Mouse (Mus musculus): ENCODE data around the gene Fam184b.

Fam184b gene

GRCm38 (mm10) chr5:45595363-45596039, 43.9 kb downstream of the Fam184b start:
- DNase-seq (ENCODE audit: low spot score) = no peak

GRCm38 (mm10) chr5:45593276-45593675, 46.1 kb downstream of the Fam184b start:
- no peak for DNase-seq (ENCODE audit: low spot score)

DNA sequence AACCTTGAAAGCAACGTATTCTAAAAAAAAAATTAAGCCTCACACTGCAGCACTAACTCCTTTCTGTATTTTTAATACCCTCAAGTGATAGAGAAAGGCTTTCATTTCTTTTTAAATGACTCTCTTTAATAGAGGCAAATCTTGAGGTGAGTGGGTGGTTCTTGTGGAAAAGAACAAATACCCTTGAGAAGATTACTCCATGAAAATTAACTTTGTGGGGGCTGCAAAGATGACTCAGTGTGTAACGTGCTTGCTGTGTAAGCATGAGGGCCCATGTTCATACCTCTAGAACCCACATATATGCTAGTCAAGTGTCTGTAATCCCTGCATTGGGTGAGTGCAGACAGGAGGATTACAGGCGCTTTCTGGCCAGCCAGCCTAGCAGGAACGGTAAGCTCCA, 49.3 kb downstream of the Fam184b start:
- no peak for DNase-seq (ENCODE audit: low spot score)

DNA sequence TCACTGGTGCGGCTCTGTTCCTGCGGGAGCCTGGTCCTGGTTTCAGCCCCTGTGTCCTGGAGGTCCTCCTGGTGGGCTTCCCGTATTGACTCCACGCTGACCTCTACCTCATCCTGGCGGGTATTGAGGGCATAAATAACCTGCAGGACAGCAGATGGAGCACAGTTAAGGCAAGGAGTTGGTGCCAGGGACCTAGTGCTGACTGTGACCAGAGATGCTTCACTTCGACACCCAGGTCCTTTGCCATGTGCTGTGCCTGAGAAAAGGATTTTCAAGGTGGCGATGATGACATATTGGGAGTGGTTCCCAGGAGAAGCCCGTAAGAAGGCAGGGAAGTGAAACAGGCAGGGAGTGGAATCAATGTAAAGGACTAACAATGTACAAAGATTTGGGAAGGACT, 54.8 kb downstream of the Fam184b start:
- no peak for DNase-seq (ENCODE audit: low spot score)

DNA sequence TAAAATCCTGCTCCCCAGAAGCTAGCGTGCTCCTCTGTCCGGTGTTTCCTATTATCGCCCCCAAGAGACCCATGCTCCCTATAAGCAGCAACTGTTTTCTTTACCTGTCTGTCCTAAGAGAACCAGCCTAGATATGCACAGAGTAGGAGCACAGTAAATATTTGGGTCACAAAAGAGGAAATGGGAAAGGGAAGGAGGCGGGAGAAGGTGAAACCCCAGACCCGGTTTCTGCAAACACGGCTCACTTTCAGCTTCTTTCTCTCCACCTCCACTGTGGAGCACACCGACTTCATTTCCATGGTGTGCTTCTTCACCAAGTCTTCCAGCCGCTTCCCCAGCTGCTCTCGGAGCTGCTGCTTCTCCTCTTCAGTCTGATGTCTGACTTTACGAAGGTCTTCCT, 59.1 kb downstream of the Fam184b start:
- no peak for DNase-seq (ENCODE audit: low spot score)

GRCm38 (mm10) chr5:45577376-45577775, 62.0 kb downstream of the Fam184b start:
- no peak for DNase-seq (ENCODE audit: low spot score)

- DNase-seq (ENCODE audit: low spot score) = no peak
Measured at GRCm38 (mm10) chr5:45576716-45577115, 62.7 kb downstream of the Fam184b start.

- no peak for DNase-seq (ENCODE audit: low spot score)
Measured at GRCm38 (mm10) chr5:45572816-45573215, 66.6 kb downstream of the Fam184b start.

GRCm38 (mm10) chr5:45565829-45566228, 73.6 kb downstream of the Fam184b start:
- DNase-seq (ENCODE audit: low spot score) = no peak

- no peak for DNase-seq (ENCODE audit: low spot score)
Measured at GRCm38 (mm10) chr5:45564054-45564453, 75.4 kb downstream of the Fam184b start.

GRCm38 (mm10) chr5:45549586-45549985, 89.8 kb downstream of the Fam184b start:
- DNase-seq (ENCODE audit: low spot score) = no peak

GRCm38 (mm10) chr5:45543374-45543773, 96.0 kb downstream of the Fam184b start:
- DNase-seq (ENCODE audit: low spot score) = no peak

- DNase-seq (ENCODE audit: low spot score) = no peak
Measured at GRCm38 (mm10) chr5:45539502-45539901, 99.9 kb downstream of the Fam184b start.

GRCm38 (mm10) chr5:45535177-45535576, 104.2 kb downstream of the Fam184b start:
- DNase-seq (ENCODE audit: low spot score) = no peak

- peak; percentile 16 for DNase-seq (ENCODE audit: low spot score)
Measured at GRCm38 (mm10) chr5:45534319-45535098, 104.9 kb downstream of the Fam184b start.

DNA sequence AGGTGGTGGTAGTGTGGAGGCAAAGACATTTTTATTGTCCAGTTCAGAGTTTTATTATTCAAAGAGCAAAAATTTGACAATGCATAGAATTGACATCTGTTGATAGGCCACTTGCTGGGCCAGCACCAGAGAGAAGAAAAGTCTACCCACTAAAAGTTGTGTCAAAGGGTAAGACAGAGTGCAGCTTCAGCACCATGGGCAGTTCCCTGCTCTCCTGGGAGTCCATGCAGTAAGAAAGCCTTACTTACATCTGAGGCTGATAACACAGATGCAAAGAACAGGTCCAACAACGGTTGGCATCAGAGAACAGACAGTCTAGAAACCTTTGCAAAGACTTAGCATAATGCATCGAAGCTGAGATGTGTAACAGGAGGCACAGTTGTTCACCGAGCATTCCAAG, 109.7 kb downstream of the Fam184b start:
- no peak for DNase-seq (ENCODE audit: low spot score)

GRCm38 (mm10) chr5:45526338-45526737, 113.1 kb downstream of the Fam184b start:
- DNase-seq (ENCODE audit: low spot score) = no peak

DNA sequence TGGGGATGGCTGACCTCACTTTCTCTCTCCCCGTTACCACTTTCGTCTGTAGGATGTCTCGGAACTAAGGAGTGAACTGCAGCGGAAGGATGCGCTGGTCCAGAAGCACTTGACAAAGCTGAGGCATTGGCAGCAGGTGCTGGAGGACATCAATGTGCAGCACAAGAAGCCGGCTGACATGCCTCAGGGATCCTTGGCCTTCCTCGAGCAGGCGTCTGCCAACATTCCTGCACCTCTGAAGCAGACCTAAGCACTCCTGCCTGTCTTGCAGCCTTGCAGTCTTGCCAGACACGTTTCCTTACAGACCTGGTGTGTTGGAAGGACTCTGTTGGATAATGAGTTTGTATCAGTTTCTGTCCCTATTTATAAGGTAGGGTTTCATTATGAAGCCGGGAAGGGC, 114.3 kb downstream of the Fam184b start:
- DNase-seq (ENCODE audit: low spot score) = no peak

DNA sequence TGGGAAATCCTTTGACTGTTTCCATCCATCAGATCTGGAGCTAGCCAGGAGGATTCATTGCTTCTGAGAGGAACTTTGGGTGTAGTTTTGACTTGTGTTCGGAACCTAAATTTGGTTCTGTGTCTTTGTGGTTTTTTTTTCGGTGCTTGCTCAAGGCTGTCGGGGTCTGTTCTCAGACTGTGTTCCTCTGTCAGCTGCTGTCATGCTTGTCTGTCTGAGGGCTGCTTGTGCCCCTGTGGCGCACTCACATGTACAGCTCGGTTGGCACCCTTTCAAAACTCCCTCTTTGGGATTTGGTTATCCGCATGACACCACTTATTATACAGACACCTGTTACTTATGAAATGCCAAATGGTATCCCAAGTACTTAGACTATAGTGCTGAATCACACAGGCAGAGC, 117.8 kb downstream of the Fam184b start:
- no peak for DNase-seq (ENCODE audit: low spot score)

DNA sequence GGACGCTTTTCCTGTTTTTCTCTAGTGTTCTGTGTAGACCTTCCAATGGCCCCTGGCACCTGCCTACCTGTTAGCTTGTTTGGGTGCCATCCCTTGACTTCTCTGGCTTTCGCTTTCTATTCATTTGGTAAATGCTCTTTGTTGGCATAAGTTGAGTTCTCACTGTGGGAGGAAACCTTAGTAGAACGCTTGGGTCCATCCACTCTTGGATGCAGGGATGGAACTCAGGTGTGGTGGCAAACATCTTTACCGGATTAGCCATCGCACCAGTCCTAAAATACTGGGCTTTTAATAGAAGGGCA, 118.7 kb downstream of the Fam184b start:
- no peak for DNase-seq (ENCODE audit: low spot score)

DNA sequence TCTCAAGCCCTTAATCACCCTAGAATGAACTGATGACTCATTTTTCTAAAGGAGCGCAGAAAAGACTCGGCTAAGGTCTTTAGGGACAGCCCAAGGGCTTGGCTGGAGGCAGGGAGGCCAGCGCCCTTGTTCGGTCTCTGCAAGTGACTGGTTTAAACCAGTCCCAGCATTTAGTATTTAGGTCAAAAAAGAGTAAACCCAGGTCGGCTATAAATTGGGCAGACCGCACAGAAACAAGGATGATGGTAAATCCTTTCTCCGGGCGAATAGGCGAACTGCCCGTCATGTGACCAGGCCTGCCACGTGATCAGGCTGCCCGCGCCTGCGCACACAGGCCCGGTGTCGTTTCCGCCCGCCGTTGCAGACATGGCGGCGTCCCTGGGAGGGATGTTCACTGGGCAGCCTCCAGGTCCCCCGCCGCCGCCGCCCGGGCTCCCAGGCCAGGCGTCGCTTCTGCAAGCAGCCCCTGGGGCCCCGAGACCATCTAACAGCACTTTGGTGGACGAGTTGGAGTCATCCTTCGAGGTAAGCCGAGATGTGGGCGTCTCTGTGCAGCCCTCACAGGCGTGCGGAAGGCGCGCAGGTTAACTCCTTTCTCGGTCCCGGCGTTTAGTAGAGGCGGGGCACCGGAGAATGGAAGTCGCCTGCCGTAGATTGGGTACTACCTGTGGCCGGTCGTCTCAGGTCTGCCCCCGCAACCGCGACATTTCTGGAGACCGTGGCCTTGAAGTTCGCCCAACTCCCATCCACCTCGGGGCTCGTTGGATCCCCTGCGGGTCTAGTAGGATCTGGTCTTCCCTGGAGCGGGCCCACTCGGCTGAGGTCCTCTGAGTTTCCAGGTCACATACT, 119.2 kb downstream of the Fam184b start, which contains the start of gene Med28:
Gene Med28 (plus strand): TSS at position 270 of the 849 bp plus-strand sequence.
- DNase-seq (ENCODE audit: low spot score) = peak; percentile 96

- DNase-seq (ENCODE audit: low spot score) = no peak
Measured at GRCm38 (mm10) chr5:45515151-45515743, 124.2 kb downstream of the Fam184b start.

All from urinary bladder, postnatal 25 days (tissue).